Mouse (Mus musculus) small intestine, adult 2 months (tissue): ENCODE data around the gene Hist1h2bf. TPM values are rescaled to one million over a fixed set of nuclear protein-coding genes. Genes with fewer than 3 reads are reported as not detected.
A peak's percentile ranks its signal among the peaks of the same experiment; 100 is the strongest.
"Not testable (repeated sequence)": the region's sequence is repeated elsewhere in the genome, so short reads cannot be mapped to it uniquely, and the experiment has no call there.

Experiments used
- H3K27ac ChIP-seq: fragments of 200-500 bp; 2 replicates; pipeline ENCODE4 v1.5.1; 2012; ENCODE audit warnings: low read depth, low read length, control low read depth, inconsistent platforms; ENCODE audit not compliant: insufficient read depth
- H3K27me3 ChIP-seq: fragments of 200-500 bp; 2 replicates; pipeline ENCODE4 v1.6.1; 2012; ENCODE audit warnings: mild to moderate bottlenecking, moderate library complexity, low read length, inconsistent platforms; ENCODE audit not compliant: control insufficient read depth, insufficient read depth
- H3K36me3 ChIP-seq: fragments of 200-500 bp; 2 replicates; pipeline ENCODE4 v1.6.1; 2012; ENCODE audit warnings: mild to moderate bottlenecking, low read length, control low read depth, inconsistent platforms; ENCODE audit not compliant: control insufficient read depth, insufficient read depth
- H3K4me1 ChIP-seq: fragments of 200-500 bp; 2 replicates; pipeline ENCODE4 v1.6.1; 2012; ENCODE audit warnings: low read length, inconsistent platforms, mixed read lengths; ENCODE audit not compliant: control insufficient read depth, insufficient read depth, insufficient read length
- H3K4me3 ChIP-seq: fragments of 200-500 bp; 2 replicates; pipeline ENCODE4 v1.5.1; 2012; ENCODE audit warnings: low read depth, mild to moderate bottlenecking, control low read depth, inconsistent platforms, low read length, moderate library complexity
- CTCF ChIP-seq: fragments of 200-500 bp; IDR thresholded peaks from 2 replicates; pipeline ENCODE4 v1.5.1; 2012; ENCODE audit warnings: low read depth, mild to moderate bottlenecking, control low read depth, inconsistent platforms, low read length, moderate library complexity, mixed read lengths; ENCODE audit not compliant: insufficient replicate concordance, insufficient read length; ENCODE audit errors: extremely low read depth
- POLR2A ChIP-seq: fragments of 200-500 bp; IDR thresholded peaks from 2 replicates; pipeline ENCODE4 v1.6.1; 2012; ENCODE audit warnings: low read depth, mild to moderate bottlenecking, control low read depth, inconsistent platforms, low read length, moderate library complexity
- WGBS: fragments of 180-500 bp; shearing (Covaris S2); methylation state at CpG from one replicate; pipeline ENCODE4 v1.1.7; 2018; 5-methylcytosine and 5-hydroxymethylcytosine counted together
- polyA plus RNA-seq: library from polyadenylated mRNA; depleted of rRNA; stranded (reverse); fragments of >200 nt; gene quantifications from 2 replicates; pipeline ENCODE4 v1.2.3, GENCODE M21; 2012

The Hist1h2bf gene
- polyA plus RNA-seq, 1 experiment: 24.6 TPM

DNA sequence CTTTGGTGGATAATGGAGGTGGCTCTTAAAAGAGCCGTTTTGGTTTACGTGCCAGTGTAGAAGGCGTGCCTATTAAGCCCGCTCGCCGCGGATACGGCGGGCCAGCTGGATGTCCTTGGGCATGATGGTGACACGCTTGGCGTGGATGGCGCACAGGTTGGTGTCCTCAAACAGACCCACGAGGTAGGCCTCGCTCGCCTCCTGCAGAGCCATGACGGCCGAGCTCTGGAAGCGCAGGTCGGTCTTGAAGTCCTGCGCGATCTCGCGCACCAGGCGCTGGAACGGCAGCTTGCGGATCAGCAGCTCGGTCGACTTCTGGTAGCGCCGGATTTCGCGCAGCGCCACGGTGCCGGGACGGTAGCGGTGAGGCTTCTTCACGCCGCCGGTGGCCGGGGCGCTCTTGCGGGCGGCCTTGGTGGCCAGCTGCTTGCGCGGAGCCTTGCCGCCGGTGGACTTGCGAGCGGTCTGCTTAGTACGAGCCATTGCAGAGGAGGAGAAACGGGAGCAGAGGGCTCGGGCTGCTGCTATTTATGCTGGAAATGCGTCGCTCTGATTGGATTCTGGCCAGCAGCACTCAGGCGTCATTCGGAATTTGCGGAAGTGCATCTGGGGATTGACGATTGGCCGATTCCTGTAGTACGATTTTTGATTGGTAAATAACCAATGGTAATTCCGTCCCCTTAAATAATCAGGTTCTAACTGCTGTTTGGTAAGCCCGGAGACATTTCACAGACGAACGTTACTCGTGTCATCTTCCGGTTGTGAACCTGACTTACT, 11.9 kb downstream of the Hist1h2bf start, which contains the start of gene Hist1h3e:
Gene Hist1h3e (minus strand): TSS at position 487 of the 777 bp plus-strand sequence.
- under 1% methylated on average over 65 of the region's 67 CpGs for WGBS
- TF ChIP-seq POLR2A: peak; percentile 97
- not testable (repeated sequence) for H3K27me3 ChIP-seq, H3K4me1 ChIP-seq, H3K36me3 ChIP-seq
- Histone ChIP-seq H3K4me3 (peak within 1 kb of the TSS; percentile 93), H3K27ac (peak within 1 kb of the TSS; percentile 93)

- WGBS: 0% methylated on average over 2 of the region's 5 CpGs
Observed at GRCm38 (mm10) chr13:23561531-23561882, 12.5 kb downstream of the Hist1h2bf start.

GRCm38 (mm10) chr13:23560699-23561098, 13.3 kb downstream of the Hist1h2bf start:
- not testable (repeated sequence) for H3K36me3 ChIP-seq, H3K27me3 ChIP-seq, H3K4me3 ChIP-seq, H3K4me1 ChIP-seq
- WGBS: 14% methylated on average over 2 of the region's 2 CpGs
- 0 out of 2 replicates have a peak overlapping the region, but pooled peaks have one; percentile 1 for H3K27ac ChIP-seq

More at GRCm38 (mm10) chr13:23561531-23561882, 12.5 kb downstream of the Hist1h2bf start:
- H3K27me3 ChIP-seq, H3K36me3 ChIP-seq, H3K4me1 ChIP-seq: not testable (repeated sequence)
- Histone ChIP-seq H3K27ac (peak overlapping the region; percentile 93), H3K4me3 (peak overlapping the region; percentile 93; the same call in 1 of the 2 replicates)

DNA sequence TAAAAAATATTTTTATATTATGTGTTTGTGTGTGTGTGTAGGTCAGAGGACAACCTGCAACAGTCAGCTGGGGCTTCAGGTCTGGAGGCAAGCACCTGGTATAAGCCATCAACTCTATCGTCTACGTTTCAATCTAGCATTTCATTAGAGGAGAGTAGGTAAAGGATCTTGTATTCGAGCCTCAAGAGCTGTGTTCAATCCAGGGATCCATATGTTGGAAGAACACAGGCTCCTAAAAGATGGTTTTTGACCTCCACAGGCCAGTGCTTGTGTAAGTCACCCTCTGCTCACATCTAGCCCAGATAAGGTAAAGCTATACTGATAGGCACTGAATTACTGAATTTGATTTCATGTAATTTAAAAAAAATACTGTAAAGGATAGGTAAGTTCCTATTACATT, 17.1 kb downstream of the Hist1h2bf start:
- no peak for TF ChIP-seq CTCF
- TF ChIP-seq POLR2A: no peak
- H3K27me3 ChIP-seq: no peaks in the 10 kb centered on the region
- H3K4me1 ChIP-seq: no peaks in the 10 kb centered on the region
- no peaks in the 10 kb centered on the region for H3K36me3 ChIP-seq
- WGBS: 62% methylated on average over 3 of the region's 3 CpGs
- no peak overlapping the region for H3K27ac ChIP-seq
- H3K4me3 ChIP-seq: no peak overlapping the region

DNA sequence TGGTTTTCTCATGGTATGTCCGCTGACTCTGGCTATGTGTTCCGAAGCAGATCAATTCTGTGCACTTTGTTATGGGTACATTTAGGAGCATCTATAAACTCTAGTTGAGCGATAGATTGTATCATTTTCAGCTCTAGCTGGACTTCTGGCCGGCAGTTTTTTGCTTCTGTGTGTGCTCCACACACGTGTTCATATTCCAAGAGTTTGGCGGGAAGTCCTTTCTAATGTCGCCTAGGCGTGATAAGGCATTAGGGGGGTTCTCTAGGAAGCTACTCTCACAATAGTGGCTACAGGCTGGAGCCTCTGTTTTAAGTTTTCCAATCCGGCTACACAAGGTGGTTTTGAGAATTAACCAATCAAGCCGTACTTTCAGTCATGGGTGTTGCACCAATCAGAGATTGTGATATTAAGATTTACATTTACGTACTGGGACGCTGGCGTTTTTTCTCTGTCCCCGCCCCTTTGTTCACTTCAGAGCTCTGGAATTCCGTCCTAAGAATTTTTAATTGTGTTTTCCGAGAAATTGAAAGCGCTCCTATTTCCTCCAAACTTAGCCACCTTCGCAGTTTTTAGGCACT, 18.1 kb downstream of the Hist1h2bf start:
- Histone ChIP-seq H3K4me1 (no peaks in the 10 kb centered on the region; the same call in 1 of the 2 replicates), H3K27me3 (no peaks in the 10 kb centered on the region), H3K27ac (peak overlapping the region; percentile 96), H3K4me3 (peak overlapping the region; percentile 83), H3K36me3 (no peaks in the 10 kb centered on the region)
- no peak; the same call in 1 of the 2 replicates for TF ChIP-seq POLR2A
- TF ChIP-seq CTCF: no peak
- WGBS: under 1% methylated on average over 18 of the region's 18 CpGs

DNA sequence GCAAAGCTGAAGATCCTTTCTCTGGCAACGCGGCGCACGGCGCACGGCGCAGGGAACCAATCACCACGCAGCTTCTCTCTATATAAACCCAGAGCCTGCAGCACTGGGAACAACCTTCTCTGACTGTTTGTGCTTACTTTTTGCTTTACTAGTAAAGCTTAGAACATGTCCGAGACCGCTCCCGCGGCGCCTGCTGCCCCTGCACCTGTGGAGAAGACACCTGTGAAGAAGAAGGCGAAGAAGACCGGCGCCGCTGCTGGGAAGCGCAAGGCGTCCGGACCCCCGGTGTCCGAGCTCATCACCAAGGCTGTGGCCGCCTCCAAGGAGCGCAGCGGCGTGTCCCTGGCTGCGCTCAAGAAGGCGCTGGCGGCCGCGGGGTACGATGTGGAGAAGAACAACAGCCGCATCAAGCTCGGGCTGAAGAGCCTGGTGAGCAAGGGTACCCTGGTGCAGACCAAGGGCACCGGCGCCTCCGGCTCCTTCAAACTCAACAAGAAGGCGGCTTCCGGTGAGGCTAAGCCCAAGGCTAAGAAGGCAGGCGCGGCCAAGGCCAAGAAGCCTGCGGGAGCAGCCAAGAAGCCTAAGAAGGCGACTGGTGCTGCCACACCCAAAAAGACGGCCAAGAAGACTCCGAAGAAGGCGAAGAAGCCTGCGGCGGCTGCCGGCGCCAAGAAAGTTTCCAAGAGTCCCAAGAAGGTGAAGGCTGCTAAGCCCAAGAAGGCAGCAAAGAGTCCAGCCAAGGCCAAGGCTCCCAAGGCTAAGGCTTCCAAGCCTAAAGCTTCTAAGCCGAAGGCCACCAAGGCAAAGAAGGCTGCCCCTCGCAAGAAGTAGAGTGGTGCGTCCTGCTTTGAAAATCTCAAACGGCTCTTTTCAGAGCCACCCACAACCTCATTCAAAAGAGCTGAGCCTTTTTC, 18.8 kb downstream of the Hist1h2bf start:
- TF ChIP-seq POLR2A: peak; percentile 83
- no peak for TF ChIP-seq CTCF
- WGBS: under 1% methylated on average over 54 of the region's 54 CpGs
- Histone ChIP-seq H3K4me1 (peaks cover 2% of the 10 kb centered on the region; the same call in 1 of the 2 replicates), H3K27ac (peak overlapping the region; percentile 96), H3K27me3 (no peaks in the 10 kb centered on the region), H3K36me3 (no peaks in the 10 kb centered on the region), H3K4me3 (peak overlapping the region; percentile 83)

DNA sequence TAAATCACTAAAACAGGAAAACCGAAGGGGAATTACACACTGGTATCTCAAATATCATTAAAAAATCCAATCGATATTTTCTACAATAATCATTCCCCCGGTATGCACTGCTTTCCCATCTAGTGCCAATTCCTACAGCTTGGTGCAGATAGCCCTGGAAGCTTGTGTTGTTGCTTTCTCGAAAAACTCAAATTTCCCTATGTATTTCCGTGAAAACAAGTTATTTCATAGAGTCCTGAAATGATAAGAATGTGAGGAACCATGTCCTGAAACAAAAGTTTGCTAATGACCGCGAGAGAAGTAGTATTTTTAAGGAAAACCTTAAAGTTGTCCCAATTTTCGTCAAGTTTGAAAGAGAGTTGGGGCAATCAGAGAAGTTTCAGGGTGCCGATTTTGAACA, 19.6 kb downstream of the Hist1h2bf start:
- peak overlapping the region; percentile 53 for H3K27ac ChIP-seq
- H3K4me3 ChIP-seq: no peak overlapping the region
- no peaks in the 10 kb centered on the region for H3K27me3 ChIP-seq
- WGBS: 9% methylated on average over 9 of the region's 9 CpGs
- TF ChIP-seq CTCF (no peak), POLR2A (no peak)
- H3K36me3 ChIP-seq: no peaks in the 10 kb centered on the region
- peaks cover 2% of the 10 kb centered on the region; the same call in 1 of the 2 replicates for H3K4me1 ChIP-seq
